Comparison of ENCODE assay signal across 8 mouse cellular contexts in genomic region chr1:93685401-93686244, GRCm38 (mm10). TPM values are rescaled to one million over a fixed set of nuclear protein-coding genes. Genes with fewer than 3 reads are reported as not detected.
DNase-seq lines count a peak whose midpoint lies in the region; ATAC-seq and TF ChIP-seq lines count a peak whose summit lies in the region.

Bok (plus strand) TSS chr1:93685660.

- TF ChIP-seq CTCF in spleen, adult 2 months (IDR thresholded peaks at IDR 0.05; ENCODE audit: extremely low read depth, insufficient read depth, insufficient read length, insufficient replicate concordance): no peak
- TF ChIP-seq CTCF in intestine, postnatal 0 days (IDR thresholded peaks at IDR 0.05; ENCODE audit: low read depth): 0 out of 2 replicates have a peak, but pooled peaks have one; percentile 14

- H3K4me2 ChIP-seq in intestine, postnatal 0 days (replicated peaks; ENCODE audit: low read depth): peak within 1 kb of the TSS; percentile 95
- peak within 1 kb of the TSS; percentile 89 for H3K4me2 ChIP-seq in limb, embryonic 12.5 days
- peak within 1 kb of the TSS; percentile 78 for H3K4me2 ChIP-seq in midbrain, embryonic 13.5 days (replicated peaks)
- peak within 1 kb of the TSS; percentile 84 for H3K4me2 ChIP-seq in stomach, embryonic 15.5 days

- H3K4me1 ChIP-seq in spleen, adult 2 months (ENCODE audit: control insufficient read depth, insufficient read depth, insufficient read length): peaks cover 3% of the 10 kb centered on the region
- peaks cover 29% of the 10 kb centered on the region for H3K4me1 ChIP-seq in embryonic facial prominence, embryonic 10.5 days
- H3K4me1 ChIP-seq in intestine, postnatal 0 days (replicated peaks; ENCODE audit: control insufficient read depth, insufficient read depth, low read length): 0 out of 2 replicates have a peak, but pooled peaks cover 9% of the 10 kb centered on the region
- peaks cover 11% of the 10 kb centered on the region for H3K4me1 ChIP-seq in limb, embryonic 12.5 days (replicated peaks)
- peaks cover 27% of the 10 kb centered on the region for H3K4me1 ChIP-seq in midbrain, embryonic 13.5 days (replicated peaks)
- H3K4me1 ChIP-seq in stomach, embryonic 15.5 days: no peaks in the 10 kb centered on the region; the same call in none of the 2 replicates

- TF ChIP-seq POLR2A in spleen, adult 2 months (IDR thresholded peaks at IDR 0.05; ENCODE audit: low read depth, low read length): no peak

- peaks cover 7% of the 10 kb centered on the region; the same call in 1 of the 2 replicates for H3K9me3 ChIP-seq in embryonic facial prominence, embryonic 10.5 days
- H3K9me3 ChIP-seq in intestine, postnatal 0 days (ENCODE audit: control insufficient read depth): no peaks in the 10 kb centered on the region
- peaks cover 10% of the 10 kb centered on the region; the same call in 1 of the 2 replicates for H3K9me3 ChIP-seq in limb, embryonic 12.5 days
- H3K9me3 ChIP-seq in midbrain, embryonic 13.5 days: 0 out of 2 replicates have a peak, but pooled peaks cover 3% of the 10 kb centered on the region
- H3K9me3 ChIP-seq in stomach, embryonic 15.5 days: no peaks in the 10 kb centered on the region

- no peaks in the 10 kb centered on the region for H3K36me3 ChIP-seq in spleen, adult 2 months (ENCODE audit: control insufficient read depth, insufficient read depth, low read length)
- peaks cover 15% of the 10 kb centered on the region for H3K36me3 ChIP-seq in embryonic facial prominence, embryonic 10.5 days (replicated peaks)
- no peaks in the 10 kb centered on the region for H3K36me3 ChIP-seq in intestine, postnatal 0 days (ENCODE audit: control insufficient read depth, insufficient read depth)
- H3K36me3 ChIP-seq in limb, embryonic 12.5 days: no peaks in the 10 kb centered on the region
- H3K36me3 ChIP-seq in midbrain, embryonic 13.5 days: peaks cover 4% of the 10 kb centered on the region; the same call in 1 of the 2 replicates
- no peaks in the 10 kb centered on the region for H3K36me3 ChIP-seq in stomach, embryonic 15.5 days

- peak in 1 of 2 experiments; percentile 25 for DNase-seq in spleen, adult 2 months (ENCODE audit: low read depth in 1 of 2, low spot score in 2 of 2)
- no peak for DNase-seq in spleen, adult 12 weeks (ENCODE audit: low spot score)
- DNase-seq in embryonic facial prominence, embryonic 10.5 days (ENCODE audit: low spot score): peak; percentile 82
- DNase-seq in heart, adult 11 months: peak; percentile 99

- peak within 1 kb of the TSS; percentile 48; the same call in 1 of the 2 replicates for H3K4me3 ChIP-seq in spleen, adult 2 months (ENCODE audit: extremely low read depth, insufficient read depth, insufficient read length)
- peak within 1 kb of the TSS; percentile 70 for H3K4me3 ChIP-seq in embryonic facial prominence, embryonic 10.5 days
- peak within 1 kb of the TSS; percentile 58 for H3K4me3 ChIP-seq in intestine, postnatal 0 days (ENCODE audit: low read depth, low read length)
- H3K4me3 ChIP-seq in limb, embryonic 12.5 days (replicated peaks): peak within 1 kb of the TSS; percentile 62
- H3K4me3 ChIP-seq in midbrain, embryonic 13.5 days (replicated peaks): peak within 1 kb of the TSS; percentile 59
- H3K4me3 ChIP-seq in stomach, embryonic 15.5 days (replicated peaks): peak within 1 kb of the TSS; percentile 62

- peak within 1 kb of the TSS; percentile 68 for H3K9ac ChIP-seq in intestine, postnatal 0 days (ENCODE audit: low read depth, low read length)
- H3K9ac ChIP-seq in limb, embryonic 12.5 days (replicated peaks): peak within 1 kb of the TSS; percentile 68
- peak within 1 kb of the TSS; percentile 84 for H3K9ac ChIP-seq in midbrain, embryonic 13.5 days (replicated peaks)
- H3K9ac ChIP-seq in stomach, embryonic 15.5 days: peak within 1 kb of the TSS; percentile 27

- under 1% methylated on average over 78 of the region's 78 CpGs for WGBS in spleen, adult 2 months
- WGBS in embryonic facial prominence, embryonic 10.5 days: under 1% methylated on average over 78 of the region's 78 CpGs
- whole genome bisulfite sequencing in intestine, postnatal 0 days: under 1% methylated on average over 78 of the region's 78 CpGs
- under 1% methylated on average over 78 of the region's 78 CpGs for WGBS in limb, embryonic 12.5 days
- WGBS in midbrain, embryonic 13.5 days: under 1% methylated on average over 76 of the region's 78 CpGs
- WGBS in stomach, embryonic 15.5 days: under 1% methylated on average over 78 of the region's 78 CpGs

- H3K27me3 ChIP-seq in spleen, adult 2 months (ENCODE audit: control insufficient read depth, insufficient read depth, low read length): peaks cover 10% of the 10 kb centered on the region
- H3K27me3 ChIP-seq in embryonic facial prominence, embryonic 10.5 days (replicated peaks; ENCODE audit: low read depth, poor library complexity, severe bottlenecking): peaks cover 44% of the 10 kb centered on the region
- H3K27me3 ChIP-seq in intestine, postnatal 0 days (replicated peaks; ENCODE audit: control insufficient read depth, insufficient read depth, low read length): no peaks in the 10 kb centered on the region
- peaks cover 32% of the 10 kb centered on the region; the same call in 1 of the 2 replicates for H3K27me3 ChIP-seq in limb, embryonic 12.5 days
- peaks cover 10% of the 10 kb centered on the region for H3K27me3 ChIP-seq in midbrain, embryonic 13.5 days
- no peaks in the 10 kb centered on the region for H3K27me3 ChIP-seq in stomach, embryonic 15.5 days (replicated peaks)

- ATAC-seq in intestine, postnatal 0 days: peak; percentile 39
- ATAC-seq in limb, embryonic 12.5 days (ENCODE audit: insufficient number of reproducible peaks, insufficient read depth, low FRiP score, low TSS enrichment, low read depth): peak; percentile 67; the same call in 1 of the 2 replicates
- ATAC-seq in midbrain, embryonic 13.5 days: peak; percentile 57
- peak; percentile 47 for ATAC-seq in stomach, embryonic 15.5 days (ENCODE audit: insufficient read depth, low FRiP score, low read depth)

- H3K27ac ChIP-seq in spleen, adult 2 months (ENCODE audit: insufficient read depth, low read length): peak within 1 kb of the TSS; percentile 61
- H3K27ac ChIP-seq in embryonic facial prominence, embryonic 10.5 days (replicated peaks): peak within 1 kb of the TSS; percentile 85
- peak within 1 kb of the TSS; percentile 57 for H3K27ac ChIP-seq in intestine, postnatal 0 days (ENCODE audit: low read depth, low read length)
- peak within 1 kb of the TSS; percentile 50; the same call in 1 of the 2 replicates for H3K27ac ChIP-seq in limb, embryonic 12.5 days
- peak within 1 kb of the TSS; percentile 67 for H3K27ac ChIP-seq in midbrain, embryonic 13.5 days
- peak within 1 kb of the TSS; percentile 77 for H3K27ac ChIP-seq in stomach, embryonic 15.5 days

RNA-seq across cellular contexts. Expression of gene Bok, which starts in this region (rescaled TPM):
- 37.2 and 43.6 TPM in 2 replicates for polyA plus RNA-seq in spleen, adult 2 months (2012; rRNA removed)
- polyA plus RNA-seq in embryonic facial prominence, embryonic 10.5 days (2016; fragmentation: Nextera tagmentation; extraction: Ambion mirVana): 38.1 and 38.6 TPM in 2 replicates
- polyA plus RNA-seq in intestine, postnatal 0 days (2015; fragmentation: Nextera tagmentation; extraction: Ambion mirVana): 54.4 and 57.2 TPM in 2 replicates
- 32.2 and 38.7 TPM in 2 replicates for polyA plus RNA-seq in limb, embryonic 12.5 days (2016; fragmentation: Nextera tagmentation; extraction: Ambion mirVana)
- polyA plus RNA-seq in midbrain, embryonic 13.5 days (2015; fragmentation: Nextera tagmentation; extraction: Ambion mirVana): 59.1 and 61.2 TPM in 2 replicates
- polyA plus RNA-seq in stomach, embryonic 15.5 days (2015; fragmentation: Nextera tagmentation; extraction: Ambion mirVana): 70.8 and 79.6 TPM in 2 replicates

Comparison
In these comparisons a context has a peak if more than half of its experiments do, and no peak if none do; other contexts are left out.
1. H3K9ac ChIP-seq: peak in every context shown above with its lines; median percentile 84 in midbrain, embryonic 13.5 days; 68 in intestine, postnatal 0 days; 68 in limb, embryonic 12.5 days; 27 in stomach, embryonic 15.5 days.